Mouse (Mus musculus) lung, embryonic 16.5 days (tissue): ENCODE results near the gene Jup. TPM values are rescaled to one million over a fixed set of nuclear protein-coding genes. Genes with fewer than 3 reads are reported as not detected.

Experiments
- ATAC-seq: fragments of 200-750 bp; cut with Nextera tagmentation; 2 replicates; pipeline ENCODE4 v1.8.0; 2017; ENCODE audit warnings: low read depth, mild to moderate bottlenecking, moderate library complexity
- H3K27ac ChIP-seq: fragments of 300-500 bp; sonication (generic); 2 replicates; pipeline ENCODE4 v1.5.1; 2014; ENCODE audit warnings: mild to moderate bottlenecking, control low read depth, low read length
- H3K27me3 ChIP-seq: fragments of 300-500 bp; sonication (generic); 2 replicates; pipeline ENCODE4 v1.6.1; 2014; ENCODE audit warnings: low read depth, low read length, mixed read lengths; ENCODE audit not compliant: control insufficient read depth, insufficient read depth
- H3K36me3 ChIP-seq: fragments of 300-500 bp; sonication (generic); 2 replicates; pipeline ENCODE4 v1.6.1; 2014; ENCODE audit warnings: low read length; ENCODE audit not compliant: control insufficient read depth, insufficient read depth
- H3K4me1 ChIP-seq: fragments of 300-500 bp; sonication (generic); replicated peaks from 2 replicates; pipeline ENCODE4 v1.6.1; 2014; ENCODE audit warnings: low read length, mixed read lengths; ENCODE audit not compliant: control insufficient read depth, insufficient read depth
- H3K4me2 ChIP-seq: fragments of 300-500 bp; sonication (generic); 2 replicates; pipeline ENCODE4 v1.6.1; 2014; ENCODE audit warnings: low read depth, low read length, control low read depth
- H3K4me3 ChIP-seq: fragments of 300-500 bp; sonication (generic); 2 replicates; pipeline ENCODE4 v1.5.1; 2014; ENCODE audit warnings: mild to moderate bottlenecking, low read length, control low read depth
- H3K9ac ChIP-seq: fragments of 300-500 bp; sonication (generic); 2 replicates; pipeline ENCODE4 v1.6.1; 2014; ENCODE audit warnings: low read length, control low read depth
- H3K9me3 ChIP-seq: fragments of 300-500 bp; sonication (generic); 2 replicates; pipeline ENCODE4 v1.6.1; 2016; ENCODE audit warnings: low read length; ENCODE audit not compliant: control insufficient read depth
- WGBS: fragments of 180-500 bp; shearing (Covaris S2); extraction: QIAGEN DNeasy Blood & Tissue Kit; methylation state at CpG from one replicate; pipeline ENCODE4 v1.1.7; 2014; 5-methylcytosine and 5-hydroxymethylcytosine counted together
- polyA plus RNA-seq: library from polyadenylated mRNA; unstranded; fragments of >200 nt; fragmentation: Nextera tagmentation; extraction: Ambion mirVana; gene quantifications from 2 replicates; pipeline ENCODE4 v1.2.1, GENCODE M21; 2015

The Jup gene
- polyA plus RNA-seq, 1 experiment from 2014 or later = 167 TPM

- Histone ChIP-seq H3K27ac (no peak overlapping the region), H3K4me1 (no peaks in the 10 kb centered on the region), H3K4me2 (no peak overlapping the region), H3K9me3 (no peaks in the 10 kb centered on the region), H3K27me3 (no peaks in the 10 kb centered on the region), H3K36me3 (peaks cover 22% of the 10 kb centered on the region), H3K9ac (no peak overlapping the region), H3K4me3 (no peak overlapping the region)
- 0 out of 2 replicates have a peak, but pooled peaks have one; percentile 35 for ATAC-seq
- WGBS = 48% methylated on average over 9 of the region's 9 CpGs
Observed at GRCm38 (mm10) chr11:100428612-100429199, 31.1 kb upstream of the Jup start.

DNA sequence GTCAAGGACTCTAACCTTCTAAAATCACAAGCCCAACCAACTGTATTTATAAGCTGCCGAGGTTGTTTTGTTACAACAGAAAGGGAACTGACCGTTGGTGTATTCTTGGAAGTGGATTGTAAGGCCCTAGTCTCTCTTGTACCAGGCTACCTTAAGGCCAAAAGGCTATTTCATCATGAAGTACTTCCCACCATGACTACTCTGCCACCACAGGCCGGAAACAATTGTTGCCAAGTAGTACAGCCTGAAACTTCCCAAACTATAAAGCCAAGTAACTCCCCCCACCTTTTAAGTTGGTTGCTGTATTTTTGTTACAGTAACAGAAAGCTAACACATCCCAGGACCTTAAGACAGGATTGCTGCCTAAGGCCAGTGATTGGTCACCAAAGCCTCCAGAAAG is 29.3 kb upstream of the Jup start:
- Histone ChIP-seq H3K9ac (no peak overlapping the region), H3K27ac (no peak overlapping the region), H3K27me3 (no peaks in the 10 kb centered on the region), H3K4me3 (no peak overlapping the region), H3K4me1 (no peaks in the 10 kb centered on the region), H3K4me2 (no peak overlapping the region), H3K36me3 (peaks cover 28% of the 10 kb centered on the region), H3K9me3 (no peaks in the 10 kb centered on the region)
- ATAC-seq = no peak
- 77% methylated on average over 3 of the region's 3 CpGs for WGBS

- Histone ChIP-seq H3K4me1 (no peaks in the 10 kb centered on the region), H3K27ac (no peak overlapping the region), H3K4me3 (no peak overlapping the region), H3K36me3 (peaks cover 29% of the 10 kb centered on the region), H3K4me2 (no peak overlapping the region), H3K27me3 (no peaks in the 10 kb centered on the region), H3K9me3 (no peaks in the 10 kb centered on the region), H3K9ac (no peak overlapping the region)
- peak; percentile 38 for ATAC-seq
- WGBS = 24% methylated on average over 7 of the region's 7 CpGs
Observed at GRCm38 (mm10) chr11:100425851-100426250, 28.3 kb upstream of the Jup start.

- WGBS = 82% methylated on average over 7 of the region's 7 CpGs
- H3K36me3 ChIP-seq = peaks cover 25% of the 10 kb centered on the region
- H3K9ac ChIP-seq = no peak overlapping the region
Observed at GRCm38 (mm10) chr11:100423836-100424235, 26.3 kb upstream of the Jup start.

DNA sequence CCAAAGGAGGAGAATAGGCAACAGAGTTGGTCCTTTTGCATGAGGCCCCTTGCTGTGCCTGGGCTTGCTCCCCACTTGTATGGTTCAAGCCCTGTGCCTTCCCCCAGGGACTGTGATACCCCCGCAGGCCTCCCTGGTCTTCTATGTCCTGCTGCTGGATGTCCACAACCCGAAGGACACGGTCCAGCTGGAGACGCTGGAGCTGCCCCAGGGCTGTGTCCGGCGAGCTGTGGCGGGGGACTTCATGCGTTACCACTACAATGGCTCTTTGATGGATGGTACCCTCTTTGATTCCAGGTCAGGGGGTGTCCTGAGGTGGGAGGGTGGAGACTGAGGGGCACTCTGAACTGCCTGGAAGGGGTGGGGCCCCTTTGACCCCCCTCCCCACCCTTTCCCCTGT is 24.0 kb upstream of the Jup start:
- Histone ChIP-seq H3K27ac (no peak overlapping the region), H3K9me3 (no peaks in the 10 kb centered on the region), H3K9ac (no peak overlapping the region), H3K36me3 (peaks cover 25% of the 10 kb centered on the region), H3K27me3 (no peaks in the 10 kb centered on the region), H3K4me1 (peaks cover 7% of the 10 kb centered on the region), H3K4me2 (no peak overlapping the region), H3K4me3 (no peak overlapping the region)
- ATAC-seq = no peak
- WGBS = 74% methylated on average over 8 of the region's 8 CpGs

More at GRCm38 (mm10) chr11:100423836-100424235, 26.3 kb upstream of the Jup start:
- Histone ChIP-seq H3K27me3 (no peaks in the 10 kb centered on the region), H3K27ac (no peak overlapping the region), H3K4me2 (no peak overlapping the region), H3K4me3 (no peak overlapping the region), H3K9me3 (no peaks in the 10 kb centered on the region), H3K4me1 (no peaks in the 10 kb centered on the region)
- no peak for ATAC-seq

- ATAC-seq = peak; percentile 54
- Histone ChIP-seq H3K27me3 (no peaks in the 10 kb centered on the region), H3K9me3 (no peaks in the 10 kb centered on the region), H3K9ac (peak within 1 kb of the TSS; percentile 91), H3K36me3 (0 out of 2 replicates have a peak, but pooled peaks cover 3% of the 10 kb centered on the region), H3K4me2 (peak within 1 kb of the TSS; percentile 79), H3K4me1 (peaks cover 38% of the 10 kb centered on the region), H3K4me3 (peak within 1 kb of the TSS; percentile 84), H3K27ac (peak within 1 kb of the TSS; percentile 97)
- WGBS = under 1% methylated on average over 31 of the region's 31 CpGs
Observed at GRCm38 (mm10) chr11:100414914-100415822, 17.6 kb upstream of the Jup start, which contains the start of gene Fkbp10. Fkbp10 (plus strand) TSS chr11:100415697.

DNA sequence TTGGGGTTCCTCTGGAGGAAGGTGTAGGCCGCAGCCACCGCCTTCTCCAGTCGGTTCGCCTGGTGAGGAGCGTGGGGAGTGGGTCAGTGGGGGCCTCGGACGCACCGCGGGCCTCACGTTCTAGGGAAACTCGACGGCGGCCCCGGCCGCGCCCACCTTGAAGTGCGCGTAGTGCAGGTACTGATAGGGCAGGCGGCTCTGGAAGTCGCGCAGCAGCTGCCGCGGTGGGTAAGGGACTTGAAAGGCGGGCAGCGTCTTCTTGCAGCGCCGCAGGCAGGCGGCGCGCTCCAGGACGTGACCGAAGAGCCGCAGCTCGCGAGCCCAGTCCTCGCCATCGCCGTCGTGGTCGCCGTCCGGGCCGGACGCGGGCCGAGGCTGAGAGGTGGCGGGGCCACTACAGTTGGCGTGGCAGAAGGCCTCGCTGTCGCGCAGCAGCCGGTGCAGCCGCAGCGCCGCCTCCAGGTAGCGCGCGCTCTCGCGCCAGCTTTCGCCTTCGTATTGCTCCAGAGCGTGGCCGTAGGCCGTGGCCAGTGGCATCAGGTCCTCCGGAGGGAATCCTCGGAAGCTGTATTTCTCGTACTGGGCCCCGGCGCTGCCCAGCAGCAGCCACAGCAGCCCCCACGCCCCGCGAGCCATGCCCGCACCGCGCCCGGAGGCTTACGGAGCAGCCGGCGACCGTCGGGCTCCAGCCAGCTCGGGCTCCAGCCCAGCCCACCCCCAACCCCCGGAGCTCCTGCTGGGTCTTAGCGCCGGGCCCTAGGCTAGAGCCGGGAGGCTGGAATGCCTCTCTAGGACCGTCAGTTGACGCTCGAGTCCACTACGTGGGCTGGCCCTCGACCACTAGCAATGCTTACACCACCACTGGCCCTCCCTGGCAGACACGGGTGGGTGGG is 16.7 kb upstream of the Jup start, which contains the start of gene P3h4:
Gene P3h4 (minus strand): TSS at position 816 of the 893 bp plus-strand sequence.
- 1% methylated on average over 87 of the region's 93 CpGs for WGBS
- no peaks in the 10 kb centered on the region for H3K27me3 ChIP-seq
- no peaks in the 10 kb centered on the region for H3K9me3 ChIP-seq
- H3K4me2 ChIP-seq = peak within 1 kb of the TSS; percentile 79
- H3K36me3 ChIP-seq = peaks cover 6% of the 10 kb centered on the region
- peaks cover 38% of the 10 kb centered on the region for H3K4me1 ChIP-seq
- H3K9ac ChIP-seq = peak within 1 kb of the TSS; percentile 91
- H3K27ac ChIP-seq = peak within 1 kb of the TSS; percentile 97
- peak; percentile 97 for ATAC-seq
- peak within 1 kb of the TSS; percentile 84 for H3K4me3 ChIP-seq

GRCm38 (mm10) chr11:100413541-100413940 is 16.0 kb upstream of the Jup start:
- Histone ChIP-seq H3K9me3 (no peaks in the 10 kb centered on the region), H3K9ac (peak overlapping the region; percentile 91), H3K27me3 (no peaks in the 10 kb centered on the region), H3K4me2 (peak overlapping the region; percentile 79), H3K4me1 (peaks cover 38% of the 10 kb centered on the region), H3K4me3 (peak overlapping the region; percentile 84), H3K27ac (peak overlapping the region; percentile 97; the same call in 1 of the 2 replicates), H3K36me3 (peaks cover 11% of the 10 kb centered on the region)
- ATAC-seq = no peak
- WGBS = 49% methylated on average over 11 of the region's 11 CpGs
